Mouse (Mus musculus): ENCODE results near the gene Fdxacb1. TPM values are rescaled to one million over a fixed set of nuclear protein-coding genes. Genes with fewer than 3 reads are reported as not detected.

The Fdxacb1 gene
- polyA plus RNA-seq, 1 experiment from 2014 or later, result 14.5 TPM

- H3K36me3 ChIP-seq (replicated peaks), result no peaks in the 10 kb centered on the region
- H3K4me3 ChIP-seq, result no peak overlapping the region
- WGBS, result 75% methylated on average over 17 of the region's 17 CpGs
- peaks cover 31% of the 10 kb centered on the region for H3K4me1 ChIP-seq
- DNase-seq (ENCODE audit: extremely low spot score, low spot score), result no peak
- no peak overlapping the region for H3K27ac ChIP-seq
- no peaks in the 10 kb centered on the region for H3K9me3 ChIP-seq
- 0 out of 2 replicates have a peak, but pooled peaks cover 27% of the 10 kb centered on the region for H3K27me3 ChIP-seq (ENCODE audit: poor library complexity, severe bottlenecking)
Observed at GRCm38 (mm10) chr9:50752784-50753615, 15.0 kb upstream of the Fdxacb1 start.

- no peak overlapping the region for H3K4me3 ChIP-seq
- H3K36me3 ChIP-seq (replicated peaks), result no peaks in the 10 kb centered on the region
- H3K4me1 ChIP-seq, result peaks cover 31% of the 10 kb centered on the region
- no peak overlapping the region for H3K27ac ChIP-seq
- WGBS, result 75% methylated on average over 7 of the region's 7 CpGs
- H3K9me3 ChIP-seq, result no peaks in the 10 kb centered on the region
- no peak for DNase-seq (ENCODE audit: extremely low spot score, low spot score)
- H3K27me3 ChIP-seq (ENCODE audit: poor library complexity, severe bottlenecking), result 0 out of 2 replicates have a peak, but pooled peaks cover 24% of the 10 kb centered on the region
Observed at GRCm38 (mm10) chr9:50753947-50754346, 14.1 kb upstream of the Fdxacb1 start.

GRCm38 (mm10) chr9:50756711-50757110 lies 11.3 kb upstream of the Fdxacb1 start:
- no peaks in the 10 kb centered on the region for H3K36me3 ChIP-seq (replicated peaks)
- no peak overlapping the region for H3K27ac ChIP-seq
- 0 out of 2 replicates have a peak, but pooled peaks cover 15% of the 10 kb centered on the region for H3K27me3 ChIP-seq (ENCODE audit: poor library complexity, severe bottlenecking)
- 52% methylated on average over 5 of the region's 5 CpGs for WGBS
- no peak overlapping the region for H3K4me3 ChIP-seq
- no peaks in the 10 kb centered on the region for H3K9me3 ChIP-seq
- DNase-seq (ENCODE audit: extremely low spot score, low spot score), result no peak
- peaks cover 18% of the 10 kb centered on the region for H3K4me1 ChIP-seq

- DNase-seq (ENCODE audit: extremely low spot score, low spot score), result no peak
- H3K4me1 ChIP-seq, result peaks cover 2% of the 10 kb centered on the region; the same call in 1 of the 2 replicates
- H3K36me3 ChIP-seq (replicated peaks), result no peaks in the 10 kb centered on the region
- H3K9me3 ChIP-seq, result no peaks in the 10 kb centered on the region
- H3K4me3 ChIP-seq, result no peak overlapping the region
- no peak overlapping the region for H3K27ac ChIP-seq
- H3K27me3 ChIP-seq (ENCODE audit: poor library complexity, severe bottlenecking), result no peaks in the 10 kb centered on the region
- whole genome bisulfite sequencing, result 68% methylated on average over 6 of the region's 6 CpGs
Observed at GRCm38 (mm10) chr9:50761520-50762243, 6.4 kb upstream of the Fdxacb1 start.

GRCm38 (mm10) chr9:50763331-50763730 lies 4.7 kb upstream of the Fdxacb1 start:
- Histone ChIP-seq H3K27ac (no peak overlapping the region), H3K4me3 (no peak overlapping the region), H3K36me3 (replicated peaks) (no peaks in the 10 kb centered on the region), H3K4me1 (peaks cover 11% of the 10 kb centered on the region), H3K9me3 (no peaks in the 10 kb centered on the region), H3K27me3 (ENCODE audit: poor library complexity, severe bottlenecking) (no peaks in the 10 kb centered on the region)
- 79% methylated on average over 1 of the region's 1 CpGs for WGBS
- no peak for DNase-seq (ENCODE audit: extremely low spot score, low spot score)

GRCm38 (mm10) chr9:50767531-50768106 lies 417 bp upstream of the Fdxacb1 start:
- Histone ChIP-seq H3K9me3 (no peaks in the 10 kb centered on the region), H3K4me3 (peak overlapping the region; percentile 73), H3K4me1 (peaks cover 23% of the 10 kb centered on the region), H3K36me3 (replicated peaks) (peaks cover 16% of the 10 kb centered on the region), H3K27ac (peak overlapping the region; percentile 94), H3K27me3 (ENCODE audit: poor library complexity, severe bottlenecking) (no peaks in the 10 kb centered on the region)
- WGBS, result 8% methylated on average over 17 of the region's 17 CpGs
- no peak for DNase-seq (ENCODE audit: extremely low spot score, low spot score)

GRCm38 (mm10) chr9:50770011-50770410 lies 2.0 kb downstream of the Fdxacb1 start:
- Histone ChIP-seq H3K27ac (no peak overlapping the region), H3K27me3 (ENCODE audit: poor library complexity, severe bottlenecking) (no peaks in the 10 kb centered on the region), H3K36me3 (replicated peaks) (peaks cover 16% of the 10 kb centered on the region), H3K4me3 (no peak overlapping the region), H3K4me1 (peaks cover 34% of the 10 kb centered on the region), H3K9me3 (no peaks in the 10 kb centered on the region)
- no peak for DNase-seq (ENCODE audit: extremely low spot score, low spot score)
- 82% methylated on average over 2 of the region's 2 CpGs for WGBS

- Histone ChIP-seq H3K27me3 (ENCODE audit: poor library complexity, severe bottlenecking) (no peaks in the 10 kb centered on the region), H3K27ac (no peak overlapping the region), H3K4me1 (peaks cover 30% of the 10 kb centered on the region), H3K36me3 (replicated peaks) (peaks cover 31% of the 10 kb centered on the region), H3K9me3 (no peaks in the 10 kb centered on the region), H3K4me3 (0 out of 2 replicates have a peak overlapping the region, but pooled peaks have one; percentile 91)
- 81% methylated on average over 4 of the region's 4 CpGs for WGBS
- no peak for DNase-seq (ENCODE audit: extremely low spot score, low spot score)
Observed at GRCm38 (mm10) chr9:50774026-50774462, 6.0 kb downstream of the Fdxacb1 start.

GRCm38 (mm10) chr9:50774991-50775612 lies 7.1 kb downstream of the Fdxacb1 start, which contains the start of the genes Alg9 and 1110032A03Rik:
Gene Alg9, plus strand, starts transcription at chr9:50775019.
Gene 1110032A03Rik, minus strand, starts transcription at chr9:50775520.
- WGBS, result 2% methylated on average over 51 of the region's 51 CpGs
- DNase-seq (ENCODE audit: extremely low spot score, low spot score), result peak; percentile 90
- Histone ChIP-seq H3K36me3 (replicated peaks) (peaks cover 42% of the 10 kb centered on the region), H3K9me3 (no peaks in the 10 kb centered on the region), H3K27ac (peak within 1 kb of the TSS; percentile 95), H3K4me3 (peak within 1 kb of the TSS; percentile 91), H3K27me3 (ENCODE audit: poor library complexity, severe bottlenecking) (no peaks in the 10 kb centered on the region), H3K4me1 (peaks cover 26% of the 10 kb centered on the region)

GRCm38 (mm10) chr9:50775662-50776126 lies 7.7 kb downstream of the Fdxacb1 start:
- H3K27me3 ChIP-seq (ENCODE audit: poor library complexity, severe bottlenecking), result no peaks in the 10 kb centered on the region
- 1% methylated on average over 30 of the region's 30 CpGs for WGBS
- no peaks in the 10 kb centered on the region for H3K9me3 ChIP-seq
- peak overlapping the region; percentile 91 for H3K4me3 ChIP-seq
- peaks cover 26% of the 10 kb centered on the region for H3K4me1 ChIP-seq
- H3K27ac ChIP-seq, result peak overlapping the region; percentile 95
- no peak for DNase-seq (ENCODE audit: extremely low spot score, low spot score)
- H3K36me3 ChIP-seq (replicated peaks), result peaks cover 46% of the 10 kb centered on the region

- DNase-seq (ENCODE audit: extremely low spot score, low spot score), result no peak
- H3K4me3 ChIP-seq, result peak overlapping the region; percentile 91
- H3K27ac ChIP-seq, result no peak overlapping the region; the same call in 1 of the 2 replicates
- peaks cover 26% of the 10 kb centered on the region for H3K4me1 ChIP-seq
- no peaks in the 10 kb centered on the region for H3K9me3 ChIP-seq
- H3K27me3 ChIP-seq (ENCODE audit: poor library complexity, severe bottlenecking), result no peaks in the 10 kb centered on the region
- peaks cover 49% of the 10 kb centered on the region for H3K36me3 ChIP-seq (replicated peaks)
- WGBS, result 73% methylated on average over 11 of the region's 11 CpGs
Observed at GRCm38 (mm10) chr9:50776162-50776760, 8.2 kb downstream of the Fdxacb1 start.

- Histone ChIP-seq H3K9me3 (no peaks in the 10 kb centered on the region), H3K27me3 (ENCODE audit: poor library complexity, severe bottlenecking) (no peaks in the 10 kb centered on the region), H3K4me3 (no peak overlapping the region), H3K27ac (no peak overlapping the region), H3K36me3 (replicated peaks) (peaks cover 94% of the 10 kb centered on the region), H3K4me1 (no peaks in the 10 kb centered on the region)
- WGBS, result 71% methylated on average over 2 of the region's 2 CpGs
- DNase-seq (ENCODE audit: extremely low spot score, low spot score), result peak; percentile 40
Observed at GRCm38 (mm10) chr9:50782155-50782554, 14.1 kb downstream of the Fdxacb1 start.

Data from forebrain, embryonic 10.5 days (tissue).